Mouse (Mus musculus) forebrain, embryonic 11.5 days (tissue): ENCODE data around the gene Tktl1. TPM values are rescaled to one million over a fixed set of nuclear protein-coding genes. Genes with fewer than 3 reads are reported as not detected.

Experiments used
- ATAC-seq: fragments of 200-750 bp; cut with Nextera tagmentation; replicated peaks from 2 replicates; pipeline ENCODE4 v1.8.0; 2017; ENCODE audit warnings: moderate TSS enrichment; ENCODE audit not compliant: low FRiP score
- DNase-seq: peaks from one replicate; pipeline ENCODE4 v3.0.0-alpha.2; 2017; ENCODE audit warnings: low spot score
- H3K27ac ChIP-seq: fragments of 300-500 bp; sonication (generic); 2 replicates; pipeline ENCODE4 v1.5.1; 2014; ENCODE audit warnings: low read depth, low read length
- H3K27me3 ChIP-seq: fragments of 300-500 bp; sonication (generic); 2 replicates; pipeline ENCODE4 v1.6.1; 2014; ENCODE audit warnings: mild to moderate bottlenecking, low read length, mixed read lengths; ENCODE audit not compliant: control insufficient read depth, insufficient read depth
- H3K36me3 ChIP-seq: fragments of 300-500 bp; sonication (generic); 2 replicates; pipeline ENCODE4 v1.6.1; 2014; ENCODE audit warnings: mild to moderate bottlenecking, low read length, moderate library complexity, mixed read lengths; ENCODE audit not compliant: control insufficient read depth, insufficient read depth
- H3K4me1 ChIP-seq: fragments of 300-500 bp; sonication (generic); replicated peaks from 2 replicates; pipeline ENCODE4 v1.6.1; 2014; ENCODE audit warnings: low read length, mixed read lengths; ENCODE audit not compliant: control insufficient read depth, insufficient read depth
- H3K4me2 ChIP-seq: fragments of 300-500 bp; sonication (generic); 2 replicates; pipeline ENCODE4 v1.6.1; 2014; ENCODE audit warnings: low read depth, mild to moderate bottlenecking, low read length, moderate library complexity, mixed read lengths; ENCODE audit not compliant: severe bottlenecking
- H3K4me3 ChIP-seq: fragments of 300-500 bp; sonication (generic); 2 replicates; pipeline ENCODE4 v1.5.1; 2014; ENCODE audit warnings: low read depth, low read length
- H3K9ac ChIP-seq: fragments of 300-500 bp; sonication (generic); 2 replicates; pipeline ENCODE4 v1.6.1; 2014; ENCODE audit warnings: low read length
- H3K9me3 ChIP-seq: fragments of 300-500 bp; sonication (generic); 2 replicates; pipeline ENCODE4 v1.6.1; 2016; ENCODE audit warnings: low read length, mixed read lengths; ENCODE audit not compliant: control insufficient read depth
- WGBS: fragments of 180-500 bp; shearing (Covaris S2); extraction: QIAGEN DNeasy Blood & Tissue Kit; methylation state at CpG from one replicate; pipeline ENCODE4 v1.1.7; 2014; 5-methylcytosine and 5-hydroxymethylcytosine counted together
- polyA plus RNA-seq: library from polyadenylated mRNA; unstranded; fragments of >200 nt; fragmentation: Nextera tagmentation; extraction: Ambion mirVana; gene quantifications from 2 replicates; pipeline ENCODE4 v1.2.1, GENCODE M21; 2014

The Tktl1 gene
- polyA plus RNA-seq, 1 experiment from 2014 or later: not detected

DNA sequence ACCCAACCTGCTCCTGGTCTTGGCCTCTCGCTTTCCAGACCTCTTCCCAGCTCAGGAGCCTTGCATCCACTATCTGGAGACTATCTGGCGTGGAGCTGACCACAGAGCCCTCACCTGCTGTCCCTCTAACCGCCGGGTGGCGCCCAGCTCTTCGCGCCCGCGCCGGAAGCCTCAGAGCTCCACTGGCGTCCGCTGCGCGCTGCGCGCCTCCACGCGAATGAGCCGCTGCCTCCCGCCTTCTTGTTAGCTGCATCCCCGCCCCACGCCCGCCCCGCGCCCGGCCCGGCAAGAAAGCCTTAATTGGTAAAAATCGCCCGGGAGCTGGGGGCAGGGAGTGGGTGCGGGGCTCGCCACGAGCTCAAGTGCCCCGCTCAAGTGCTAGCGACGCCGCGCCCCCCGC, 72.6 kb downstream of the Tktl1 start, which contains the start of gene Flna:
Flna (minus strand) TSS at position 206 of the 400 bp plus-strand sequence.
- Histone ChIP-seq H3K4me3 (peak within 1 kb of the TSS; percentile 36), H3K27ac (no peak within 1 kb of the TSS), H3K9ac (peak within 1 kb of the TSS; percentile 61), H3K4me1 (no peaks in the 10 kb centered on the region), H3K9me3 (no peaks in the 10 kb centered on the region), H3K27me3 (no peaks in the 10 kb centered on the region), H3K4me2 (peak within 1 kb of the TSS; percentile 59), H3K36me3 (no peaks in the 10 kb centered on the region)
- no peak for ATAC-seq
- 20% methylated on average over 37 of the region's 38 CpGs for WGBS
- peak; percentile 80 for DNase-seq

DNA sequence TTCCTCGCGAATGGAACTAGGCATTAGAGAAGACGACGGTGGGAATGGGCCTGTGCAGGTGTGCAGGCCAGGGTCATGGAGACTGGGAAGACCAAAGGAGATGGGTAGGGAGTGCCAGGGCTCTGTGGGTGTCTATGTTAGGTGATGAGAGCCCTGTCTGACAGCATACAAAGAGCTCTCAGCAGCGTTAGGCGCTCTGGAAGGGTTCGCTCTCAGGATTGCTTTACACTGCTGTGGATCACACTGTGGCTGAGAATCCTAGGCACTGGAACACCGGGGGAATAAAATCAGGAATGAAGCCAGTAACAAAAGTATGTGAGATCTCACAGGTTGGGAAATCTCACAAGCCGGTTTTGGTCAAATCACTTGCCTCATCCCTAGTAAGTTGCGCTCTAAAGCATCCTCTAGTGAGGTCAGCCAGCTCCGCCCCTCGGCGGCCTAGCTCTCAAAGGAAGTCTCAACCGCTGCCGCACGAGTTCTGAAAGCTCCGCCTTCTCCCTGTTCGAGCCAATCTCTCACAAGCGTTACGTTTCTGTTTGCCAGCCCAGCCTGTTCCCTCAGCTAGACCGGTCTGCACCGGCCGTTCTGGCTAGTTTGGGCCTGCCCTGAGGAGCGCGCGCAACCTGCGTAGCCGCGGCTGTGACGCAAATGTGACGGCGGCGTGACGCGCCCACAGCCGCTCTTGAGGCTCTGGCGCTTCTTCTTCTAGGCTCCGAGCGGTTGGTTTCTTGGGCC, 77.3 kb downstream of the Tktl1 start, which contains the start of gene Emd:
Emd (plus strand) TSS at position 535 of the 735 bp plus-strand sequence.
- 27% methylated on average over 39 of the region's 39 CpGs for WGBS

DNA sequence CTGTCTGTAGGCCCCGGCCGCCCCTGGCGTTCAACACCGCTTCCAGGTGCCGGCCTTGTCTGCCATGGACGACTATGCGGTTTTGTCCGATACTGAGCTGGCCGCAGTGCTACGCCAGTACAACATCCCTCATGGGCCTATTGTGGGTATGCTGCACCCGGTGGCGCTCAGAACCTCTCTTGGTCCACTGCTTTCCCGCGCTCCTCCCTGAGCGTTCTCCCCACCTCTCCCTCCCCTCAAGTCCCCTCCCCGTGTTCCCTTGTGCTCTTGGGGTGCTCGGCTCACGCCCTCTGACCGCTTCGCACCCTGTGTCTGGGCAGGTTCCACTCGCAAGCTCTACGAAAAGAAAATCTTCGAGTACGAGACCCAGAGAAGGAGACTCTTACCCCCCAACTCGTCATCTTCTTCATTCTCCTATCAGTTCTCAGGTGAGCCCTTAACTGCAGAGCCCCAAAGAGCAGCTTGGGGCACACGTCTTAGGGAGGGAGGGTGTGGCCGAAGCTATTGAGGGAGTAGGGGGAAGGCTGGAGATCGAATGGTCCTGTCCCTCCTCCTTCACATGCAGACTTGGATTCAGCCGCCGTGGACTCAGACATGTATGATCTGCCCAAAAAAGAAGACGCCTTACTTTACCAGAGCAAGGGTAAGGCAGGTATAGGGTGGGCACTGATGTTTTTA, 78.0 kb downstream of the Tktl1 start:
- peak overlapping the region; percentile 71 for H3K9ac ChIP-seq
- DNase-seq (no peak), ATAC-seq (peak; percentile 11; the same call in 1 of the 2 replicates)
- no peaks in the 10 kb centered on the region for H3K4me1 ChIP-seq
- H3K4me2 ChIP-seq: peak overlapping the region; percentile 63
- peak overlapping the region; percentile 55 for H3K4me3 ChIP-seq
- H3K27ac ChIP-seq: peak overlapping the region; percentile 75
- 20% methylated on average over 31 of the region's 31 CpGs for WGBS
- no peaks in the 10 kb centered on the region for H3K27me3 ChIP-seq
- H3K9me3 ChIP-seq: no peaks in the 10 kb centered on the region
- no peaks in the 10 kb centered on the region; the same call in 1 of the 2 replicates for H3K36me3 ChIP-seq

More for the DNA sequence above, 77.3 kb downstream of the Tktl1 start, which contains the start of gene Emd:
- ATAC-seq (peak; percentile 98), DNase-seq (peak; percentile 92)
- H3K4me2 ChIP-seq: peak within 1 kb of the TSS; percentile 63
- H3K36me3 ChIP-seq: no peaks in the 10 kb centered on the region; the same call in 1 of the 2 replicates
- H3K27me3 ChIP-seq: no peaks in the 10 kb centered on the region
- H3K4me1 ChIP-seq: no peaks in the 10 kb centered on the region
- H3K4me3 ChIP-seq: peak within 1 kb of the TSS; percentile 55
- H3K9ac ChIP-seq: peak within 1 kb of the TSS; percentile 71
- peak within 1 kb of the TSS; percentile 75 for H3K27ac ChIP-seq
- H3K9me3 ChIP-seq: no peaks in the 10 kb centered on the region

DNA sequence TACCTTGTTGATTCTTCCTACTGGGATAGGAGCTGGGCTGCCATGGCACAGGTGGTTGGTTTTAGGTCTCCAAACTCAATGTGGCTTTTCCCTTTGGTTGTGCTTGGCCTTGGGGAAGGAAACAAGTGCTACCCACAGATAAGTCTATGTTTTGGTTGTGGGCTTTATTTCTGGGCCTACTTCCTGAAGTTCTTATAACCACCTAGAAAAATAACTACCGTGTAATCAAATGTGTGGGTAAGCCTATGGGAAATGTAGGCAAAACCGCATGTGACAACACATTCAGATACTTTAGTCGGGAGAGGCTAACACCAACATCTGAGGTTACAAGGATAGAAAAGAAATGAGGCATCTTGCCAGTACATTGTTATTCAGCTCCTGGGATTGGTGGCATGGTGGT, 80.7 kb downstream of the Tktl1 start:
- Histone ChIP-seq H3K9me3 (no peaks in the 10 kb centered on the region), H3K27ac (no peak overlapping the region), H3K4me2 (no peak overlapping the region), H3K4me1 (no peaks in the 10 kb centered on the region), H3K4me3 (no peak overlapping the region), H3K36me3 (no peaks in the 10 kb centered on the region; the same call in 1 of the 2 replicates), H3K9ac (no peak overlapping the region), H3K27me3 (no peaks in the 10 kb centered on the region)
- 98% methylated on average over 3 of the region's 3 CpGs for WGBS
- no peak for DNase-seq
- no peak for ATAC-seq

Other genes starting within 250 kb of the Tktl1 start
- gene Renbp, start 246.4 kb upstream of the Tktl1 start, polyA plus RNA-seq: 12.3 and 14.4 TPM in 2 replicates
- 90.6 and 92.2 TPM in 2 replicates for gene Hcfc1, start 210.9 kb upstream of the Tktl1 start, polyA plus RNA-seq
- 49.1 and 56.7 TPM in 2 replicates for gene Irak1, start 153.3 kb upstream of the Tktl1 start, polyA plus RNA-seq
- not detected in 2 replicates for gene Opn1mw, start 49.8 kb upstream of the Tktl1 start, polyA plus RNA-seq
- 17.0 and 19.8 TPM in 2 replicates for gene Mecp2, start 41.9 kb upstream of the Tktl1 start, polyA plus RNA-seq
- gene Tex28, start 9.4 kb upstream of the Tktl1 start, polyA plus RNA-seq: not detected in 2 replicates
- 242 and 249 TPM in 2 replicates for gene Flna, start 72.6 kb downstream of the Tktl1 start, polyA plus RNA-seq
- 27.0 and 28.0 TPM in 2 replicates for gene Emd, start 77.4 kb downstream of the Tktl1 start, polyA plus RNA-seq
- 614 and 677 TPM in 2 replicates for gene Rpl10, start 93.6 kb downstream of the Tktl1 start, polyA plus RNA-seq
- gene Taz, start 104.7 kb downstream of the Tktl1 start, polyA plus RNA-seq: 58.1 and 64.3 TPM in 2 replicates
- 3.5 and 5.2 TPM in 2 replicates for gene Dnase1l1, start 105.1 kb downstream of the Tktl1 start, polyA plus RNA-seq
- gene Atp6ap1, start 119.8 kb downstream of the Tktl1 start, polyA plus RNA-seq: 82.1 and 86.5 TPM in 2 replicates
- 396 and 419 TPM in 2 replicates for gene Gdi1, start 127.7 kb downstream of the Tktl1 start, polyA plus RNA-seq
- gene Fam50a, start 135.8 kb downstream of the Tktl1 start, polyA plus RNA-seq: 62.5 and 65.6 TPM in 2 replicates
- 27.4 and 28.3 TPM in 2 replicates for gene Plxna3, start 151.8 kb downstream of the Tktl1 start, polyA plus RNA-seq
- 118 and 121 TPM in 2 replicates for gene Lage3, start 176.4 kb downstream of the Tktl1 start, polyA plus RNA-seq
- gene Ubl4a, start 196.0 kb downstream of the Tktl1 start, polyA plus RNA-seq: 72.8 and 72.9 TPM in 2 replicates
- gene Slc10a3, start 196.1 kb downstream of the Tktl1 start, polyA plus RNA-seq: 8.6 and 9.9 TPM in 2 replicates
- gene Fam3a, start 216.0 kb downstream of the Tktl1 start, polyA plus RNA-seq: 27.3 and 27.6 TPM in 2 replicates
- gene Ikbkg, start 216.0 kb downstream of the Tktl1 start, polyA plus RNA-seq: 22.2 and 22.9 TPM in 2 replicates